Mouse (Mus musculus) midbrain, postnatal 0 days (tissue): Measurements from ENCODE around the gene BC030867. TPM values are rescaled to one million over a fixed set of nuclear protein-coding genes. Genes with fewer than 3 reads are reported as not detected.
A peak's percentile ranks its signal among the peaks of the same experiment; 100 is the strongest.

ENCODE experiments used
- ATAC-seq: fragments of 200-750 bp; cut with Nextera tagmentation; 2 replicates; pipeline ENCODE4 v1.8.0; 2017; ENCODE audit warnings: moderate number of reproducible peaks, mild to moderate bottlenecking, moderate TSS enrichment, moderate library complexity; ENCODE audit not compliant: low FRiP score
- DNase-seq: peaks from one replicate; pipeline ENCODE4 v3.0.0-alpha.2; 2015; ENCODE audit warnings: low spot score
- H3K27ac ChIP-seq: fragments of 300-500 bp; sonication (generic); 2 replicates; pipeline ENCODE4 v1.5.1; 2014; ENCODE audit warnings: low read depth, mild to moderate bottlenecking, low read length, mixed read lengths
- H3K27me3 ChIP-seq: fragments of 300-500 bp; sonication (generic); 2 replicates; pipeline ENCODE4 v1.6.1; 2014; ENCODE audit warnings: low read length, control low read depth, mixed read lengths; ENCODE audit not compliant: insufficient read depth
- H3K36me3 ChIP-seq: fragments of 300-500 bp; sonication (generic); 2 replicates; pipeline ENCODE4 v1.6.1; 2014; ENCODE audit warnings: low read length, control low read depth, mixed read lengths; ENCODE audit not compliant: insufficient read depth
- H3K4me1 ChIP-seq: fragments of 300-500 bp; sonication (generic); 2 replicates; pipeline ENCODE4 v1.6.1; 2014; ENCODE audit warnings: mild to moderate bottlenecking, control low read depth, antibody characterized with exemption, low read length, mixed read lengths; ENCODE audit not compliant: insufficient read depth
- H3K4me2 ChIP-seq: fragments of 300-500 bp; sonication (generic); 2 replicates; pipeline ENCODE4 v1.6.1; 2014; ENCODE audit warnings: low read depth, mild to moderate bottlenecking, low read length, mixed read lengths; ENCODE audit not compliant: poor library complexity, severe bottlenecking
- H3K4me3 ChIP-seq: fragments of 300-500 bp; sonication (generic); 2 replicates; pipeline ENCODE4 v1.5.1; 2014; ENCODE audit warnings: low read depth, mild to moderate bottlenecking, low read length, moderate library complexity
- H3K9ac ChIP-seq: fragments of 300-500 bp; sonication (generic); replicated peaks from 2 replicates; pipeline ENCODE4 v1.6.1; 2014; ENCODE audit warnings: mild to moderate bottlenecking, low read length, moderate library complexity, mixed read lengths; ENCODE audit not compliant: poor library complexity, severe bottlenecking
- H3K9me3 ChIP-seq: fragments of 300-500 bp; sonication (generic); 2 replicates; pipeline ENCODE4 v1.6.1; 2016; ENCODE audit warnings: low read length, control low read depth
- CTCF ChIP-seq: IDR thresholded peaks from 2 replicates; pipeline ENCODE4 v1.5.1; 2016; ENCODE audit warnings: antibody characterized with exemption, mild to moderate bottlenecking
- WGBS: fragments of 180-500 bp; shearing (Covaris S2); extraction: QIAGEN DNeasy Blood & Tissue Kit; methylation state at CpG from one replicate; pipeline ENCODE4 v1.1.7; 2014; 5-methylcytosine and 5-hydroxymethylcytosine counted together
- polyA plus RNA-seq: library from polyadenylated mRNA; unstranded; fragments of >200 nt; fragmentation: Nextera tagmentation; extraction: Ambion mirVana; gene quantifications from 2 replicates; pipeline ENCODE4 v1.2.1, GENCODE M21; 2015
- total RNA-seq: library from RNA; depleted of rRNA; stranded (reverse); fragments of >200 nt; gene quantifications from 2 replicates; pipeline ENCODE4 v1.2.3, GENCODE M21; 2014; rRNA removed

The BC030867 gene
- total RNA-seq (2.1 TPM in 2 replicates), polyA plus RNA-seq (0.53 and 0.60 TPM in 2 replicates)

DNA sequence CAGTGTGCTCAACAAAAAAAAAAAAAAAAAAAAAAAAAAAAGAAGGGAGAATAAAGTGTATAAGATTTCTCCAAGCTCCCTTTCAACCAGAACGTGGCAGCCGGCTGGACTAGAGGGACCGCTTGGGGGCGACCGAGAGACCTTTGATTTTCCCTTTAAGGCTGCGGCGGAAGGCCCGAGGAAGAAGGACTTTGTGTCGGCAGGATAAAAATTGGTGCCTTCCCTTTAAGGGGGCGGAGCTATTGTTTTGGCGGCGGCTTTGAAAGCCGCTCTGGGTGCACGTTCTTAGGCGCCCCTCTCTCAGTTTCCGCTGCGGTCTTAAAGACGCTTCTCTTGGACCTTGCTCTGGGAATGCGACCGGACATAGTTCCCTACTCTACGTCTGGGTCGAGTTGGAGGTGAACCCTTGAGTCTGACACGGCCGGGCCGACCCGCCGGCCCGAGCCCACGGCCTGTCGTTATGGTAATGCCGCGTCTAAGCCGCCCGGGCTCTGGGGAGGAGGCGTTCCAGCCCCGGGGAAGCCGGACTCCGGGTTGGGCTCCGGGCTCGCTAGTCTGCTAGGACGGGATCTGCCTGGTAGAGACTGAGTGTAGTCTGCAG lies at the start of gene BC030867:
BC030867 (plus strand) TSS at position 253 of the 601 bp plus-strand sequence.
- DNase-seq (peak; percentile 95), ATAC-seq (no peak)
- Histone ChIP-seq H3K4me2 (peak within 1 kb of the TSS; percentile 97), H3K27me3 (no peaks in the 10 kb centered on the region), H3K27ac (no peak within 1 kb of the TSS), H3K4me1 (peaks cover 5% of the 10 kb centered on the region; the same call in 1 of the 2 replicates), H3K4me3 (peak within 1 kb of the TSS; percentile 34), H3K9ac (no peak within 1 kb of the TSS), H3K9me3 (no peaks in the 10 kb centered on the region), H3K36me3 (no peaks in the 10 kb centered on the region)
- peak; percentile 85 for TF ChIP-seq CTCF
- WGBS: under 1% methylated on average over 41 of the region's 41 CpGs

DNA sequence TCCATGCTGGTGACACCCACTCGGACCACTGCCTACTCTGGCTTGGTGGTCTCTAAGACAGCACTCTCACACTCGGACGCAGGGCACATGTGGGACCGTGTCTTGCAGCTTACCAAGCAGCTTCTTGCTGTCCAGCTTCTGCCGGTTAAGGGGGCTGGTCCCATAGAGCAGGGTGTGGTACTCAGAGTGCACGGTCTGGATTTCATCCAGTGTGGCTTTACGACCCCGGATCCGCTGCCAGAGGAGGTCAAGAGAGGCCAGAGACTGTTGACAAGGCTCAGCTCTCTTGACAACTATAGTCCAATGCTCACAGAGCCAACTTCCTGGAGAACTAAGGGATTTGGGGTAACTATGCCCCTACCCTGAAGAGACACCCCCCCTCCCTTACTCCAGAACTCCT lies 48.8 kb upstream of the BC030867 start:
- DNase-seq (no peak), ATAC-seq (no peak)
- H3K27ac ChIP-seq: no peak overlapping the region
- no peak overlapping the region for H3K4me3 ChIP-seq
- H3K9ac ChIP-seq: no peak overlapping the region
- H3K36me3 ChIP-seq: peaks cover 90% of the 10 kb centered on the region
- H3K4me2 ChIP-seq: no peak overlapping the region
- no peaks in the 10 kb centered on the region for H3K4me1 ChIP-seq
- H3K9me3 ChIP-seq: no peaks in the 10 kb centered on the region
- no peaks in the 10 kb centered on the region for H3K27me3 ChIP-seq
- 87% methylated on average over 9 of the region's 9 CpGs for WGBS
- TF ChIP-seq CTCF: no peak

- Histone ChIP-seq H3K9me3 (no peaks in the 10 kb centered on the region), H3K27me3 (no peaks in the 10 kb centered on the region), H3K27ac (no peak overlapping the region), H3K4me1 (no peaks in the 10 kb centered on the region), H3K4me2 (no peak overlapping the region), H3K36me3 (peaks cover 88% of the 10 kb centered on the region), H3K9ac (no peak overlapping the region), H3K4me3 (no peak overlapping the region)
- no peak for DNase-seq
- 77% methylated on average over 12 of the region's 12 CpGs for WGBS
- peak; percentile 48 for TF ChIP-seq CTCF
- no peak for ATAC-seq
Observed at GRCm38 (mm10) chr11:102201408-102201821, 47.3 kb upstream of the BC030867 start.

DNA sequence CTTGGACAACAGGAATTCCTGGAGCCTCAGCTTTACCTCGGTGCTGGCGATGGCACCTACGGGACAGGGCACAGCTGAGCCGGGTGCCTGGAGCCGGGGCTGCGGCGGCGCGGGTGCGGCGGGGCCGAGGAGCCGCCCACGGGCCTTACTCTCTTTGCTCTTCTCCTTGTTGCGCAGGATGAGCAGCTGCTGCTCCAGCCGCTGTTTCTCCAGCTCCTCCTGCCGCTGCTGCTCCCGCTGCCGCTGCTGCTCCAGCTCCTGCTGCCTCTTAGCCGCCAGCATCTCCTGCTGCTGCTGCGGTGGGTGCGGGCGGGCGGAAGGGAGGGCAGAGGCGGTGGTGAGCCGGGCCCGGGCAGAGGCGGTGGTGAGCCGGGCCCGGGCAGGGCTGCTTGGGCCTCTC lies 42.2 kb upstream of the BC030867 start:
- WGBS: 76% methylated on average over 30 of the region's 30 CpGs
- no peak for TF ChIP-seq CTCF
- no peak for DNase-seq
- Histone ChIP-seq H3K9ac (no peak overlapping the region), H3K27ac (no peak overlapping the region), H3K4me1 (peaks cover 6% of the 10 kb centered on the region; the same call in 1 of the 2 replicates), H3K36me3 (peaks cover 47% of the 10 kb centered on the region), H3K9me3 (no peaks in the 10 kb centered on the region), H3K4me3 (no peak overlapping the region), H3K4me2 (no peak overlapping the region), H3K27me3 (no peaks in the 10 kb centered on the region)
- ATAC-seq: no peak

GRCm38 (mm10) chr11:102207825-102208777 lies 40.6 kb upstream of the BC030867 start:
- peaks cover 6% of the 10 kb centered on the region; the same call in 1 of the 2 replicates for H3K4me1 ChIP-seq
- H3K27me3 ChIP-seq: no peaks in the 10 kb centered on the region
- no peak overlapping the region for H3K4me2 ChIP-seq
- 0 out of 2 replicates have a peak overlapping the region, but pooled peaks have one; percentile 1 for H3K27ac ChIP-seq
- no peak for ATAC-seq
- WGBS: 19% methylated on average over 11 of the region's 11 CpGs
- H3K9me3 ChIP-seq: no peaks in the 10 kb centered on the region
- TF ChIP-seq CTCF: no peak
- peak; percentile 24 for DNase-seq
- H3K9ac ChIP-seq: 0 out of 2 replicates have a peak overlapping the region, but pooled peaks have one; percentile 19
- H3K36me3 ChIP-seq: peaks cover 33% of the 10 kb centered on the region
- H3K4me3 ChIP-seq: no peak overlapping the region
